Mouse (Mus musculus) forebrain, embryonic 14.5 days (tissue): Measurements from ENCODE around the gene Pwwp2b. TPM values are rescaled to one million over a fixed set of nuclear protein-coding genes. Genes with fewer than 3 reads are reported as not detected.

ENCODE experiments used
- polyA plus RNA-seq: library from polyadenylated mRNA; unstranded; fragments of >200 nt; fragmentation: Nextera tagmentation; extraction: Ambion mirVana; gene quantifications from 2 replicates; pipeline ENCODE4 v1.2.1, GENCODE M21; 2014

Pwwp2b gene
- polyA plus RNA-seq, 1 experiment from 2014 or later, result 4.2 TPM

Other genes with a start within 250 kb of the Pwwp2b start
- 123 and 141 TPM in 2 replicates for gene Dpysl4, start 162.5 kb upstream of the Pwwp2b start, polyA plus RNA-seq
- 4.8 and 4.9 TPM in 2 replicates for gene Lrrc27, start 35.5 kb upstream of the Pwwp2b start, polyA plus RNA-seq
- gene Stk32c, start 35.2 kb upstream of the Pwwp2b start, polyA plus RNA-seq, result 1.5 TPM in 2 replicates
- 12.4 and 13.0 TPM in 2 replicates for gene Inpp5a, start 140.6 kb downstream of the Pwwp2b start, polyA plus RNA-seq